Mouse (Mus musculus) liver, postnatal 0 days (tissue): Measurements from ENCODE around the gene Zcchc7.

ENCODE experiments used
- CTCF ChIP-seq: sonication (generic); IDR thresholded peaks from 2 replicates; pipeline ENCODE4 v1.5.1; 2016; ENCODE audit warnings: antibody characterized with exemption, low read depth
- EP300 ChIP-seq: IDR thresholded peaks from 2 replicates; pipeline ENCODE4 v1.6.1; 2016; ENCODE audit warnings: antibody characterized with exemption, low read depth, mild to moderate bottlenecking

DNA sequence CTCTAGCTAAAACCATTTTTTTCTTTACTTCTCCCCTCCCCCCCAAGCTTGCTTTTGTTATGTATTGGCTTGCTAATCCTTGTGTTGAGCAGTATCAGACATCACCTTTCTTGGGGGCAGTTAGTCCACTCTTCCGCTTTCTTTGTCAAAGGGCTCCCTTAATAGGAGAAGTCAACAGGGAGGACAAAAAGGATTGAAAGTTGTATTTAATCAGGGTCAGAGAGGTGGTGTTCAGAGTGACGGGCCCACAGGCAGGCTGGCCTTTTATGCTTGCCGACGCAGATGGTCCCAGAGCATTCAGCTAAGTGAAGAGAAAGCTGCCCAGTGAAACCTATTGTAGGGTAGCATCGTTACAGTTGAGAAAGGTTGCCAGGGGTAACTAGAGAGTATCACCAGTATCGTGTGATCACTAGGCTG, 96.2 kb downstream of the Zcchc7 start:
- TF ChIP-seq CTCF (no peak), EP300 (no peak)
